Mouse (Mus musculus): ENCODE measurements around the gene Tuba8. TPM values are rescaled to one million over a fixed set of nuclear protein-coding genes. Genes with fewer than 3 reads are reported as not detected.

Gene Tuba8
- polyA plus RNA-seq, 1 experiment from 2014 or later = 0.49 TPM

Other genes with a start within 250 kb of the Tuba8 start
- 6.7 and 7.7 TPM in 2 replicates for gene Mical3, start 79.7 kb upstream of the Tuba8 start, polyA plus RNA-seq (2015; fragmentation: Nextera tagmentation; extraction: Ambion mirVana)
- 13.6 and 13.7 TPM in 2 replicates for gene Pex26, start 27.0 kb upstream of the Tuba8 start, polyA plus RNA-seq (2015; fragmentation: Nextera tagmentation; extraction: Ambion mirVana)
- 2.8 and 3.5 TPM in 2 replicates for gene Usp18, start 35.2 kb downstream of the Tuba8 start, polyA plus RNA-seq (2015; fragmentation: Nextera tagmentation; extraction: Ambion mirVana)
- gene Slc6a13, start 89.5 kb downstream of the Tuba8 start, polyA plus RNA-seq (2015; fragmentation: Nextera tagmentation; extraction: Ambion mirVana) = 1.3 and 1.6 TPM in 2 replicates
- gene Slc6a12, start 132.4 kb downstream of the Tuba8 start, polyA plus RNA-seq (2015; fragmentation: Nextera tagmentation; extraction: Ambion mirVana) = 0.11 and 0.19 TPM in 2 replicates